Mouse (Mus musculus): ENCODE data around the gene Numa1. TPM values are rescaled to one million over a fixed set of nuclear protein-coding genes. Genes with fewer than 3 reads are reported as not detected.

Numa1 gene
- polyA plus RNA-seq, 1 experiment from 2014 or later, result 63.3 TPM

Other genes with a start within 250 kb of the Numa1 start
- not detected in 2 replicates for gene Phox2a, start 115.8 kb upstream of the Numa1 start, polyA plus RNA-seq (2015; fragmentation: Nextera tagmentation; extraction: Ambion mirVana)
- gene Inppl1, start 95.9 kb upstream of the Numa1 start, polyA plus RNA-seq (2015; fragmentation: Nextera tagmentation; extraction: Ambion mirVana), result 18.0 and 22.3 TPM in 2 replicates
- 1.2 and 1.6 TPM in 2 replicates for gene Folr2, start 76.9 kb upstream of the Numa1 start, polyA plus RNA-seq (2015; fragmentation: Nextera tagmentation; extraction: Ambion mirVana)
- 71.1 and 74.3 TPM in 2 replicates for gene Anapc15, start 70.4 kb upstream of the Numa1 start, polyA plus RNA-seq (2015; fragmentation: Nextera tagmentation; extraction: Ambion mirVana)
- 18.9 and 30.4 TPM in 2 replicates for gene Folr1, start 63.3 kb upstream of the Numa1 start, polyA plus RNA-seq (2015; fragmentation: Nextera tagmentation; extraction: Ambion mirVana)
- gene Lamtor1, start 28.2 kb upstream of the Numa1 start, polyA plus RNA-seq (2015; fragmentation: Nextera tagmentation; extraction: Ambion mirVana), result 165 and 167 TPM in 2 replicates
- 0.24 and 0.47 TPM in 2 replicates for gene Tomt, start 27.8 kb upstream of the Numa1 start, polyA plus RNA-seq (2015; fragmentation: Nextera tagmentation; extraction: Ambion mirVana)
- gene Lrrc51, start 216 bp upstream of the Numa1 start, polyA plus RNA-seq (2015; fragmentation: Nextera tagmentation; extraction: Ambion mirVana), result 9.5 and 12.7 TPM in 2 replicates
- 3.4 and 4.4 TPM in 2 replicates for gene Il18bp, start 84.6 kb downstream of the Numa1 start, polyA plus RNA-seq (2015; fragmentation: Nextera tagmentation; extraction: Ambion mirVana)
- gene Rnf121, start 131.4 kb downstream of the Numa1 start, polyA plus RNA-seq (2015; fragmentation: Nextera tagmentation; extraction: Ambion mirVana), result 32.1 and 33.0 TPM in 2 replicates
- 40.3 TPM in 2 replicates for gene Xndc1, start 131.4 kb downstream of the Numa1 start, polyA plus RNA-seq (2015; fragmentation: Nextera tagmentation; extraction: Ambion mirVana)
- gene Xntrpc, start 131.6 kb downstream of the Numa1 start, polyA plus RNA-seq (2015; fragmentation: Nextera tagmentation; extraction: Ambion mirVana), result 1.5 and 1.9 TPM in 2 replicates
- gene Trpc2, start 149.0 kb downstream of the Numa1 start, polyA plus RNA-seq (2015; fragmentation: Nextera tagmentation; extraction: Ambion mirVana), result 0.29 TPM in 1 of 2 replicates, not detected in the other
- 0.17 and 0.28 TPM in 2 replicates for gene Art1, start 167.6 kb downstream of the Numa1 start, polyA plus RNA-seq (2015; fragmentation: Nextera tagmentation; extraction: Ambion mirVana)
- gene Art5, start 175.4 kb downstream of the Numa1 start, polyA plus RNA-seq (2015; fragmentation: Nextera tagmentation; extraction: Ambion mirVana), result 0.83 and 0.97 TPM in 2 replicates
- gene Chrna10, start 182.7 kb downstream of the Numa1 start, polyA plus RNA-seq (2015; fragmentation: Nextera tagmentation; extraction: Ambion mirVana), result not detected in 2 replicates

Measured in forebrain, embryonic 15.5 days (tissue).